Mouse (Mus musculus) ovary, postnatal 14 days (tissue): ENCODE data around the gene Slc38a1.
"Not testable (repeated sequence)": the region's sequence is repeated elsewhere in the genome, so short reads cannot be mapped to it uniquely, and the experiment has no call there.

Source experiments
- DNase-seq: peaks from one replicate; pipeline ENCODE4 v3.0.0; 2022; ENCODE audit warnings: low spot score

Gene Slc38a1

GRCm38 (mm10) chr15:96657576-96658274 lies 15.0 kb upstream of the Slc38a1 start:
- DNase-seq, result no peak

- DNase-seq, result no peak
These were observed 12.8 kb upstream of the Slc38a1 start for GRCm38 (mm10) chr15:96655514-96655913.

GRCm38 (mm10) chr15:96654714-96655113 lies 12.0 kb upstream of the Slc38a1 start:
- DNase-seq, result no peak

- no peak for DNase-seq
These were observed 10.3 kb upstream of the Slc38a1 start for GRCm38 (mm10) chr15:96653011-96653410.

- DNase-seq, result no peak
These were observed 9.8 kb upstream of the Slc38a1 start for GRCm38 (mm10) chr15:96652531-96652930.

- no peak for DNase-seq
These were observed 4.7 kb upstream of the Slc38a1 start for GRCm38 (mm10) chr15:96647376-96647775.

- no peak for DNase-seq
These were observed 785 bp downstream of the Slc38a1 start for GRCm38 (mm10) chr15:96641821-96642435.

- DNase-seq, result peak; percentile 38
These were observed 1.4 kb downstream of the Slc38a1 start for GRCm38 (mm10) chr15:96641111-96641820.

- no peak for DNase-seq
These were observed 2.3 kb downstream of the Slc38a1 start for GRCm38 (mm10) chr15:96640291-96640985.

GRCm38 (mm10) chr15:96639630-96640029 lies 3.1 kb downstream of the Slc38a1 start:
- DNase-seq, result no peak

- DNase-seq, result no peak
These were observed 4.1 kb downstream of the Slc38a1 start for GRCm38 (mm10) chr15:96638656-96639055.

- no peak for DNase-seq
These were observed 4.5 kb downstream of the Slc38a1 start for GRCm38 (mm10) chr15:96638173-96638572.

- no peak for DNase-seq
These were observed 7.9 kb downstream of the Slc38a1 start for GRCm38 (mm10) chr15:96634670-96635405.

GRCm38 (mm10) chr15:96632201-96632600 lies 10.5 kb downstream of the Slc38a1 start:
- no peak for DNase-seq

- DNase-seq, result no peak
These were observed 11.5 kb downstream of the Slc38a1 start for GRCm38 (mm10) chr15:96631107-96631718.

- no peak for DNase-seq
These were observed 14.5 kb downstream of the Slc38a1 start for GRCm38 (mm10) chr15:96628256-96628655.

- no peak for DNase-seq
These were observed 15.8 kb downstream of the Slc38a1 start for GRCm38 (mm10) chr15:96626871-96627270.

- not testable (repeated sequence) for DNase-seq
These were observed 17.7 kb downstream of the Slc38a1 start for GRCm38 (mm10) chr15:96625012-96625411.

- no peak for DNase-seq
These were observed 20.3 kb downstream of the Slc38a1 start for GRCm38 (mm10) chr15:96622376-96622775.

- no peak for DNase-seq
These were observed 21.0 kb downstream of the Slc38a1 start for GRCm38 (mm10) chr15:96621686-96622085.

- DNase-seq, result no peak
These were observed 25.2 kb downstream of the Slc38a1 start for GRCm38 (mm10) chr15:96617555-96617954.
